ENCODE assay signal across 18 mouse cellular contexts in the genomic region with DNA sequence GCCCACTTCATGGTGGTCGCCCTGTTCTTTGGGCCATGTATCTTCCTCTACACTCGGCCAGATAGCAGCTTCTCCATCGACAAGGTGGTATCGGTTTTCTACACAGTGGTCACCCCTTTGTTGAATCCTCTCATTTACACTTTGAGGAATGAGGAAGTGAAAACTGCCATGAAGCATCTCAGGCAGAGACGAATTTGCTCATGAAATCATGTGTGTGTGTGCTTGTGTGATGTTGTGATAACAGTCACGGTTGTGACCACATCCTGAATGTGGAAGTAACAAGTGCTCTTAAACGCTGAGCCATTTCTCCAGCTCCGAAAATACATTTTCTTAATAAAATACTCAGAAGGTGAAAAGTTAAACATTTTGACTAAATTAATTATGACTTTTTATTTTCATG. TPM values are rescaled to one million over a fixed set of nuclear protein-coding genes. Genes with fewer than 3 reads are reported as not detected.
DNase-seq lines count a peak whose midpoint lies in the region; ATAC-seq lines count a peak whose summit lies in the region.
"Had no signal": no experiment of that assay in that cellular context is flagged by ENCODE, and none has a peak within 500 bp of the region (broad histone marks: within the 10 kb centered on the region; RNA-seq: fewer than 3 reads in every experiment).

No protein-coding gene starts in this region.

- peak; percentile 98 for DNase-seq in 416B (ENCODE audit: low read depth)
- DNase-seq in induced T-regulatory cell, adult 2 months (ENCODE audit: low read depth): peak; percentile 25
- DNase-seq in splenic B cell, adult 2 months (ENCODE audit: low read depth, low spot score): peak; percentile 74
- no peak for DNase-seq in cerebellum, postnatal 25 days
- DNase-seq in left cerebral cortex, adult 11 months (ENCODE audit: low spot score): no peak
- DNase-seq: cerebellum, adult 9-10 months; lung, postnatal 10 days; right cerebral cortex, postnatal 25 days had no signal

- no peaks in the 10 kb centered on the region for H3K4me1 ChIP-seq in kidney, embryonic 14.5 days (ENCODE audit: control insufficient read depth, insufficient read depth, low read length)
- H3K4me1 ChIP-seq: embryonic facial prominence, embryonic 12.5 days; forebrain, embryonic 10.5 days had no signal

- WGBS in kidney, embryonic 14.5 days: 87% methylated on average over 8 of the region's 8 CpGs

- H3K9me3 ChIP-seq in kidney, embryonic 14.5 days (ENCODE audit: control insufficient read depth, low read length): no peaks in the 10 kb centered on the region
- H3K9me3 ChIP-seq: embryonic facial prominence, embryonic 12.5 days; forebrain, embryonic 10.5 days had no signal

- H3K4me3 ChIP-seq in kidney, embryonic 14.5 days (ENCODE audit: low read length): no peak overlapping the region
- H3K4me3 ChIP-seq: embryonic facial prominence, embryonic 12.5 days; forebrain, embryonic 10.5 days; heart, adult 2 months had no signal

- H3K27ac ChIP-seq in kidney, embryonic 14.5 days (ENCODE audit: low read depth, low read length): no peak overlapping the region
- H3K27ac ChIP-seq: embryonic facial prominence, embryonic 12.5 days; forebrain, embryonic 10.5 days; heart, adult 2 months had no signal

- no peak overlapping the region for H3K9ac ChIP-seq in kidney, embryonic 14.5 days (ENCODE audit: low read depth, low read length)
- H3K9ac ChIP-seq: embryonic facial prominence, embryonic 12.5 days had no signal

- no peak overlapping the region for H3K4me2 ChIP-seq in kidney, embryonic 14.5 days (replicated peaks; ENCODE audit: low read depth, low read length)
- H3K4me2 ChIP-seq: embryonic facial prominence, embryonic 12.5 days had no signal

- H3K36me3 ChIP-seq in splenic B cell, adult 2 months (ENCODE audit: control insufficient read depth, insufficient read depth, low read length, poor library complexity, severe bottlenecking): no peaks in the 10 kb centered on the region
- no peaks in the 10 kb centered on the region for H3K36me3 ChIP-seq in kidney, embryonic 14.5 days (ENCODE audit: control insufficient read depth, insufficient read depth, low read length)
- H3K36me3 ChIP-seq: embryonic facial prominence, embryonic 12.5 days; forebrain, embryonic 10.5 days had no signal

- peak; percentile 37 for ATAC-seq in CD4-positive, CD25-positive, alpha-beta regulatory T cell, adult 4 months
- ATAC-seq in kidney, embryonic 14.5 days (ENCODE audit: low FRiP score, low TSS enrichment): no peak
- ATAC-seq: intestine, embryonic 16.5 days had no signal

- H3K27me3 ChIP-seq in splenic B cell, adult 2 months (ENCODE audit: control insufficient read depth, insufficient read depth, low read length, poor library complexity, severe bottlenecking): no peaks in the 10 kb centered on the region
- H3K27me3 ChIP-seq in kidney, embryonic 14.5 days (ENCODE audit: control insufficient read depth, insufficient read depth, low read length): no peaks in the 10 kb centered on the region
- H3K27me3 ChIP-seq: embryonic facial prominence, embryonic 12.5 days had no signal

RNA-seq across cellular contexts. Expression of gene Olfr1509, which starts 8.3 kb away (rescaled TPM):
- polyA plus RNA-seq in CD4-positive, CD25-positive, alpha-beta regulatory T cell, adult 4 months (2017; shearing (Covaris generic)): not detected
- not detected in 2 replicates for polyA plus RNA-seq in kidney, embryonic 14.5 days (2014; fragmentation: Nextera tagmentation; extraction: Ambion mirVana)
- polyA plus RNA-seq: embryonic facial prominence, embryonic 12.5 days; forebrain, embryonic 10.5 days; heart, adult 2 months; intestine, embryonic 16.5 days; large intestine, adult 2 months; liver, adult 2 months; midbrain, postnatal 0 days; stomach, embryonic 16.5 days had no signal

RNA-seq across cellular contexts. Expression of gene Olfr1508, which starts 16.2 kb away (rescaled TPM):
- polyA plus RNA-seq in CD4-positive, CD25-positive, alpha-beta regulatory T cell, adult 4 months (2017; shearing (Covaris generic)): not detected
- not detected in 2 replicates for polyA plus RNA-seq in kidney, embryonic 14.5 days (2014; fragmentation: Nextera tagmentation; extraction: Ambion mirVana)
- polyA plus RNA-seq: embryonic facial prominence, embryonic 12.5 days; forebrain, embryonic 10.5 days; heart, adult 2 months; intestine, embryonic 16.5 days; large intestine, adult 2 months; liver, adult 2 months; midbrain, postnatal 0 days; stomach, embryonic 16.5 days had no signal

RNA-seq across cellular contexts. Expression of gene Olfr1510, which starts 37.0 kb away (rescaled TPM):
- polyA plus RNA-seq in CD4-positive, CD25-positive, alpha-beta regulatory T cell, adult 4 months (2017; shearing (Covaris generic)): not detected
- not detected in 2 replicates for polyA plus RNA-seq in kidney, embryonic 14.5 days (2014; fragmentation: Nextera tagmentation; extraction: Ambion mirVana)
- polyA plus RNA-seq: embryonic facial prominence, embryonic 12.5 days; forebrain, embryonic 10.5 days; heart, adult 2 months; intestine, embryonic 16.5 days; large intestine, adult 2 months; liver, adult 2 months; midbrain, postnatal 0 days had no signal

RNA-seq across cellular contexts. Expression of gene Olfr1507, which starts 44.4 kb away (rescaled TPM):
- not detected for polyA plus RNA-seq in CD4-positive, CD25-positive, alpha-beta regulatory T cell, adult 4 months (2017; shearing (Covaris generic))
- not detected in 2 replicates for polyA plus RNA-seq in kidney, embryonic 14.5 days (2014; fragmentation: Nextera tagmentation; extraction: Ambion mirVana)
- polyA plus RNA-seq: embryonic facial prominence, embryonic 12.5 days; forebrain, embryonic 10.5 days; heart, adult 2 months; intestine, embryonic 16.5 days; large intestine, adult 2 months; liver, adult 2 months; midbrain, postnatal 0 days; stomach, embryonic 16.5 days had no signal

RNA-seq across cellular contexts. Expression of gene Olfr1511, which starts 54.0 kb away (rescaled TPM):
- polyA plus RNA-seq in CD4-positive, CD25-positive, alpha-beta regulatory T cell, adult 4 months (2017; shearing (Covaris generic)): not detected
- not detected in 2 replicates for polyA plus RNA-seq in kidney, embryonic 14.5 days (2014; fragmentation: Nextera tagmentation; extraction: Ambion mirVana)
- polyA plus RNA-seq: heart, adult 2 months; intestine, embryonic 16.5 days; large intestine, adult 2 months; liver, adult 2 months; stomach, embryonic 16.5 days had no signal

Comparison
In these comparisons a context has a peak if more than half of its experiments do, and no peak if none do; other contexts are left out.
1. DNase-seq: peak in 416B (single experiment), induced T-regulatory cell, adult 2 months (single experiment) and splenic B cell, adult 2 months (single experiment); none in cerebellum, postnatal 25 days (0 of 2) and left cerebral cortex, adult 11 months (single experiment).